Mouse (Mus musculus): ENCODE data around the gene Crebrf.

DNA sequence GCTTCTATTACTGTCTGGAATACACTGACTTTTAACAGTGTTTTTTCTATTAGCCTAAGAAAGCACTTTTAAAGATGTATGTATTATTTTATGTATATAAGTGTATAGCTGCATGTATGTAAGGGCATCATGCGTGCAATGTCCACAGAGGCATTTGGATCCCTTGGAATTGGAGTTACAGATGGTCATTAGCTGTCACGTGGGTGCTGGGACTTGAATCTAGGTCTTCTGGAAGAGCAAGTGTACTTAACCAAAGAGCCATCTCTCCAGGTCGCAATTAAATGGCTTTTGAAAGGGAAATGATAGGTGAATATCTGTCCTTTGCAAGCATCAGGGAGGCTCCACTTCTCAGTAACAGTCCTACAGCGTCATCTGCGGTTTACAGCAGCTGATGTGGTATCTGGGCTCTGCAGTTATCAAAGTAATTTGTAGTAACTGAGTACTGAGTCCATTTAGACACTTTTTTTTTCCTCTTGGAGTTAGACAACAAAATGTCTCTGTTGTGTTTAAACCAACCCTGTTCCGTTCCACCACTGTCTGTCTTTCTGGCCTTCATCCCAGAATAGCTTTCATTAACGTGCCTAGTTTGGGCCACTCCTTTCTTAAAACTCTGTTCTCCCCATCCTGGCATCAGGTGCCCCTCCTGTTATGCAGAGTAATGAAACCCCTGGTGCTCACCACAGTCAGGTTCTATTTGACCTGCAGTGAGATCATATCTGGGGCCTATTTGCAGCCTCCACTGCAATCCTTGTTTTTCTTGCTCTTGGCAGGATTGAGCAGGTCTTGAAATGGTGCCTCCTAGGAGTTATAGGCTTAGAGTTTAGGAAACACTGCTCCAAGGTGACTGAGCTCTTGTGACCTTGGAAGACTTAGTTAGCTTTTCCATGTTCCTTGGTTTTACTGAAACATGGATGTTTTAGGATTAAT is 37.5 kb upstream of the Crebrf start:
- no peak for TF ChIP-seq CTCF (IDR thresholded peaks at IDR 0.05; ENCODE audit: low read depth)
- TF ChIP-seq EP300 (IDR thresholded peaks at IDR 0.05; ENCODE audit: low read depth), result no peak

All from heart, postnatal 0 days (tissue).